Mouse (Mus musculus): ENCODE measurements around the gene Zfp958.
"Not testable (repeated sequence)": the region's sequence is repeated elsewhere in the genome, so short reads cannot be mapped to it uniquely, and the experiment has no call there.

Zfp958 gene

GRCm38 (mm10) chr8:4612932-4613853 lies at the start of gene Zfp958:
Zfp958 (plus strand) TSS chr8:4613167.
- peak; percentile 97 for DNase-seq (ENCODE audit: low spot score)

- DNase-seq (ENCODE audit: low spot score), result no peak
Measured at GRCm38 (mm10) chr8:4581986-4582385, 31.0 kb upstream of the Zfp958 start.

GRCm38 (mm10) chr8:4582754-4583178 lies 30.2 kb upstream of the Zfp958 start:
- DNase-seq (ENCODE audit: low spot score), result no peak

- no peak for DNase-seq (ENCODE audit: low spot score)
Measured at GRCm38 (mm10) chr8:4584660-4585059, 28.3 kb upstream of the Zfp958 start.

GRCm38 (mm10) chr8:4586356-4586755 lies 26.6 kb upstream of the Zfp958 start:
- no peak for DNase-seq (ENCODE audit: low spot score)

GRCm38 (mm10) chr8:4588165-4589000 lies 24.6 kb upstream of the Zfp958 start:
- DNase-seq (ENCODE audit: low spot score), result peak; percentile 93

GRCm38 (mm10) chr8:4608896-4609295 lies 4.1 kb upstream of the Zfp958 start:
- DNase-seq (ENCODE audit: low spot score), result no peak

GRCm38 (mm10) chr8:4611626-4612175 lies 1.3 kb upstream of the Zfp958 start:
- not testable (repeated sequence) for DNase-seq (ENCODE audit: low spot score)

- no peak for DNase-seq (ENCODE audit: low spot score)
Measured at GRCm38 (mm10) chr8:4627349-4627748, 14.4 kb downstream of the Zfp958 start.

GRCm38 (mm10) chr8:4637071-4637470 lies 24.1 kb downstream of the Zfp958 start:
- no peak for DNase-seq (ENCODE audit: low spot score)

- not testable (repeated sequence) for DNase-seq (ENCODE audit: low spot score)
Measured at GRCm38 (mm10) chr8:4642974-4643373, 30.0 kb downstream of the Zfp958 start.

- peak; percentile 79 for DNase-seq (ENCODE audit: low spot score)
Measured at GRCm38 (mm10) chr8:4656536-4656935, 43.6 kb downstream of the Zfp958 start.

- DNase-seq (ENCODE audit: low spot score), result no peak
Measured at GRCm38 (mm10) chr8:4675191-4676003, 62.4 kb downstream of the Zfp958 start.

- peak; percentile 1 for DNase-seq (ENCODE audit: low spot score)
Measured at GRCm38 (mm10) chr8:4676586-4676985, 63.6 kb downstream of the Zfp958 start.

GRCm38 (mm10) chr8:4677265-4678217 lies 64.6 kb downstream of the Zfp958 start:
- peak; percentile 99 for DNase-seq (ENCODE audit: low spot score)

- DNase-seq (ENCODE audit: low spot score), result peak; percentile 90
Measured at GRCm38 (mm10) chr8:4678218-4678907, 65.4 kb downstream of the Zfp958 start.

GRCm38 (mm10) chr8:4678908-4679545 lies 66.1 kb downstream of the Zfp958 start:
- no peak for DNase-seq (ENCODE audit: low spot score)

- no peak for DNase-seq (ENCODE audit: low spot score)
Measured at GRCm38 (mm10) chr8:4679796-4680195, 66.8 kb downstream of the Zfp958 start.
